Mouse (Mus musculus): ENCODE data around the gene Gzmd.

- TF ChIP-seq CTCF (IDR thresholded peaks at IDR 0.05; ENCODE audit: insufficient read depth, low read depth, low read length) (no peak), POLR2A (IDR thresholded peaks at IDR 0.05; ENCODE audit: insufficient read depth, low read depth, low read length) (no peak)
These were observed 27.4 kb downstream of the Gzmd start for GRCm38 (mm10) chr14:56105016-56105415.
